Mouse (Mus musculus) 3134 (cell line): ENCODE measurements at regions not wholly inside any gene's neighbourhood (a gene's known extent, or its start where the extent isn't known, plus 50 kb on each side); places are given as distances from the start of the nearest gene placed in this dataset.

Source experiments
- DNase-seq: peaks from one replicate; pipeline ENCODE4 v3.0.0-alpha.2; 2011; ENCODE audit warnings: low spot score; ENCODE audit not compliant: insufficient read length; ENCODE audit errors: extremely low read depth

DNA sequence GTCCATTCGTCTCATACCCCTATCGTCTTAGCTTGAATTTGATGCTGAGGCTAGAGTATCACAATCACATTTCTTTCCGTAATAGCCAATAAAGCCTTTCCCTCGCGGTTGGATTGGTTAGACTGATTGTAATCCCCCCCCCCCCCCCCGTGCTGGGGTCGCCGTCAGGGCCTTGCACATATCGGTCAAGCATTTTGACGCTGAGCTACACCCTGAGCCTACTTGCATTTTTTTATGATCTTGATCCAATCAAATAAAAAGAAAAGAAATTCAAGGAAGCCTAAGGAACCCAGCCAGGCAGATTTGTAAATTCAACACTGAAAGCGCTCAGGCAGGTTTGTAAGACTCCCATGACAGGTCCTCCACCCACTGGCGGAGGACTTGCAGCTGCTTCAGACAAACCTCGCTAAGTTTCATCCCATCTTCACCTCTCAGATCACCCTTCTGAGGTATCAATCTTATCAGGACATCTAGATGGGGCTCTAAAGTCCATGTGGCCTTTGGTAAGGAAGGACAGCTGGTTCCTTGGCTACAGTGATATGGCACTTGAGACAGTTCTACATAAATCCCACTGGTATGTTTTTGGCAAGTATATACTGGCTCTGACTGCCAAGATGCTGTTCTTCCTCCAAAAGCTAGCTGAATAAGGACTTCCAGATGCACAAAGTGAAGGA, 66.8 kb upstream of the Cd93 start:
- no peak for DNase-seq

DNA sequence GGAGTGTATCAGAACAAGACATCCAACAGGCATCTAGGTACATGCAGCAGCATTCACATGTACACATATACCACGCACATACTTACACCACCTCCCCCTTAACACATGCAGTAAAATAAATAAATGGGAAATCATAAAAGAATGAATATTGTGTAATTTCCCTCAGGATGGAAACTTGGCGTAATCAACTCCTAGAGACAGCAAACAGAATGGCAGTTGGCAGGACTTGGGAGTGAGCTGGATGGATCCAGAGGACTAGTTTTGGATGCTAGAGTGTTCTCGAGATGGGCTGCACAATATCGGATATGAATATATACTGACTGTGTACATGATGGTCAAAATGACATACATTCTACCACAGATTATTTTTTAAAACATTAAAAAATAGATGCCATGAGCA, 66.0 kb upstream of the Cd93 start:
- no peak for DNase-seq

DNA sequence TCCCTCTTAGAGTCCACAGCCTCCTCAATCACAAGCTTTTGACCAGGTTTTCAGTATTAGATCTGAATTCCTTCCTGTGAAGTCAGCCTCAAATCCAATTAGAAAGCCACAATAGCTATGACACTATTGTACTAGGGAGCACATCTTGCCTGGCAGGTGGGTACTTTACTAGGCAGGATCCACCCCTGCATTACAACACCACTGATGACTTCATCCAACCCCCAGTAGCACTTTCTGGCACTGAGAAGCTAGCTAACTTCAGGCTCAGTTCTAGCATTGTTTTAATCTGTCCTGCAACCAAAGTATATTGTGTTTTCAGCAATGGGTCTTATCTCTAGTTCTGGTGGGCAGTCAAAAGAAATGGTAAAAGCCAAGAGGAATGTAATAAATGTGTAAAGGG, 64.2 kb upstream of the Cd93 start:
- no peak for DNase-seq

DNA sequence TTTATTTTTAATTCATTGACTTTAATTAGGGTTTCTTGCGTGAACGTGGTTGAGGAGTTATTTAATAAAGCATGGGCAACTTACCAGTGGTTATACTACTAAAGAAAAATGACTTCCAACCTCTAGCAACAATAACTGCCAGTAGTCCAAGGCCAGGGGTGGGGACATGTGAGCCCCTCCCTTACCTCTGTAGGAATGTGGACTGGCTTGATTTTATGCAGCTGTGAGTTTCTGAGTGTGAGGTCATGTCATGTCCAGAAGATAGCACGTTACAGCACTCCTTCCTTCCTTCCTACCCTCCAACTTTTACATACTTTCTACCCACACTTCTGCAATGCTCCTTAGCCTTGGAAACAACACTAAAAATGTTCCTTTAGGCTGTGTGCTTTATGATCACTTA, 63.6 kb upstream of the Cd93 start:
- no peak for DNase-seq

DNA sequence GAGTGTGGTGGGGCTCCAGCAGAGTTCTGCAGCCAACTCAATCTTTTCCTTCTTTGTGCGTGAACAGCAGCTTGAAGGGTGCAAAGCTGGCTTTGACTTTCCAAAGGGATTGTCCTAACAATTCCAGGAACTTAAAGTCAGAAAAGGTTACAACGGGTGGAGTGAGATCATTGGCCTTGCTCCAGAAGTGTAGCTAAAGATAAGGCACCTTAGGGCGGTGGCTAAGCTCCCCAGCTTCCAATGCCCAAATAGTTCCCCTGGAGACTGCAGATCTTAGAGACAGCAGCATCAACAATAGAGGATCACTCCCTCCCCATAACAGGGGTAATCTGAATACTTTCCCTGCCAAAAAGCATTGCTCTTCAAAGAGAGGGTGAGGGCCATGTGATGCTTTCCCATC, 62.3 kb upstream of the Cd93 start:
- no peak for DNase-seq

DNA sequence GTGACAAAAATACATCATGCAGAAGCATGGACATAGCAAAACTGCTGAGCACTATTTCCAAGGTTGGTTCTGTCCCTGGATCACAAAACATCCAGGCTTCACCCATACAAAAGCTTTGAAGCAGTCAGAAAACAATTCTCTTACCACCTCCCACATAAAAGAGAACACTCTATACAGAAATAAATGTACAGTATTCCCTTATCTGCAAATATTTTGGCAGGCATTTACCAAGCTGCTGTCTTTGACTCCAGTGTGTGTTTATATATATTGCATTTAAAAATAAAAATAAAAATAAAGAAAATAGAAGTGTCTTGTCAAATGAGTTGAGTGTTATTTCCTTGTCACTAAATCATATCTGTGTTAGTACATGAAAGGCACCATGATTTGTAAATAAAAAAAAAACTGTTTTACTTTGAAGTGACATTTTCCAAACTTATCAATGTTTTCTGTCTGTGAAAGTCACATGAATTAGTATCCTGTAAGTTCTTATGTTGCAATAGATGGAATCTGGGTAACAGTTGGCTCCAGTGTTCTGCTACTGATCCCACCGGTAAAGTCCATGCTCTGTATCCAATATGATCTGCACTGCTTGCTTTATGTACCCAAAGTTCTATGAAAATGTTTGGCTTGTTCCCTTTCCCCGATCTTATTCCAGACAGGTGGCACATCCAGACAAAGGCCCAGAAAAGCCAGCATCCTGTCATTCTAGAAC, 59.9 kb upstream of the Cd93 start:
- DNase-seq, result no peak

DNA sequence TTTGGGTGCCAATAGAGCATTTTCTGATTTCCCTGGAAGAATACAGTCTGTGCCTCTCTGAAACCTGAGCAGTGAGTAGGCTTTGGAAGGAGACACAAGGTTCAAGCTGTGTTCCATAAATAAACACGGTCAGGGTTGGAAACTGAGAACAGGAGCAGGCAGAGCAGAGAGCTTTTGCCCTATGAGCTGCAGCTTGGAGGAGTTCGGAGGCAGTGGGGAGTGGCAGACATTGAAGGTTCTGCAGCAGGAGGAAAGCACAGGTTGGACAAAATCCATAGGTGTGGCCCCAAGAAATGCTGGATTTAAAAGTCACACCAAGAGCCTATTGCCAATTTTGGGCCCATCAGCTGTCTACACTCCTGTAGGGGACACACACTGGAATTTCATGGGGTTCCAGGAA, 59.0 kb upstream of the Cd93 start:
- no peak for DNase-seq

DNA sequence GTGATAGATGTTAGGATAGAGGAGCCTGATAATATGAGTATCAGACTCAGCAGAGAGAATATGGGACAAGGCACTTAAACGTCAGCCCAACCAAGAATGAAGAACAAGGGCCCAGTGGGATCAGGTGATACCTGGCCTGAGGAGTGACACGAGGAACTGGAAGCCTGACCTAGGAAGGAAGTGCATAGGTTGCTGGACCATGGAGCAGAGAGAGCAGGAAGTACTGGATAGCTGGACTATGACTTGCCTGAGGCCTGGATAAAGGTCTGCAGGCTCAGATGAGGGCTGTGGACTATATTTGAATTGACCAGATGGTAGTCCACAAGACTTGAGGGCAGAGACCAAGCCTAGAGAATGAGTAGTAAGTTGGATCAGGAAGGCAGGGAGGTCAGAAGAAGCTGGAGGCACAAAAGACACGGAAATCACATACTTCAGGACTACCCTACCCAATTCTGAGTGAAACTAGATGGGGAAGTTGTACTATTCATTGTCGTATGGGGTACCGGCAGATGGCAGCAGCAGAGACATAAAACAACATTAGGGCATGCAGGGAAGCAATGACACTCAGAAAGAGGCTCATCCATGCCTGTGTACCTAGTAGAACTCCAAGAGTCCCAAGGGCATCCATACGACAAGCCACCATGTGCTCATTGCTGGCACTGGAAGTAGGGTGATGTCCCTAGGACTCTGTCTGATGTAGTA, 57.0 kb upstream of the Cd93 start:
- DNase-seq, result no peak

DNA sequence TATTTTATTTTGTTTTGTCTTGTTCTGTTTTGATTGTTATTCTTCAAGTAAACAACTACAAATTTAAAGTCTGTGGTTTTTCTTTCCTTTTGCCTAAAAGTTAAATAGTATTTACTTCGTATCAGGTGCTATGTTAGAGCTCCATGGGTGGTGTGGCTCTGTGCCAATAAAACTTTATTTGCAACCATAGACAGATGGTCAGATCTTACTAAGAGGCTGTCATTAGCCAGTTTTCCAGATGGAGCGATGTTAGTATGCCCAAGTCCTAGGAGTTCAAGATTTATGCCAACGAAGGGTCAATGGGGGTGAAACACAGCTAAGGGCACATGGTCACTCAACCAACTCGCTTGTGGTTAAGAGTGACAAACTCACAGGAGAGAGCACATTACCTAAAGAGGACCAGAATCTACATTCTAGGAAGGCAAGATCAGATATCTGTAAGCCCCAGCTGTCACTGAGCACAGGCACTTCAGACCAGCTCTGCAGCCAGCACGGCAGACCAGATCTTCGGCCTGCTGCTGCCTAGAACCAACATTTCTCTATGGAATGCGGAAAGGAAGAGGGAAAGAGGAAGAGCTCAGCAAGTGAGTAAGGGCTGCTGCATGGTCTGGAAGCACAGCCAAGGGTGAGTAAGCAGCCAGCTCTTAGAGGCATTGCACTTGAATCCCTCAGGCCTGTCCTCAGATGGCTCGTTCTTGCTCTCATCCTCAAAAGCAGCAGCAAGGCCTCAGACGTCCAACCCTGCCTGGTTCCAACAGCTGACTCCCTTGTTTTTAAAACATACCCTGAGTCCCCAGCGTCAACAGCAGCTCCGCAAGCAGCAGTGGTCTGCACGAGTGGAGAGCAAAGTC, 54.3 kb upstream of the Cd93 start:
- DNase-seq, result peak; percentile 22

DNA sequence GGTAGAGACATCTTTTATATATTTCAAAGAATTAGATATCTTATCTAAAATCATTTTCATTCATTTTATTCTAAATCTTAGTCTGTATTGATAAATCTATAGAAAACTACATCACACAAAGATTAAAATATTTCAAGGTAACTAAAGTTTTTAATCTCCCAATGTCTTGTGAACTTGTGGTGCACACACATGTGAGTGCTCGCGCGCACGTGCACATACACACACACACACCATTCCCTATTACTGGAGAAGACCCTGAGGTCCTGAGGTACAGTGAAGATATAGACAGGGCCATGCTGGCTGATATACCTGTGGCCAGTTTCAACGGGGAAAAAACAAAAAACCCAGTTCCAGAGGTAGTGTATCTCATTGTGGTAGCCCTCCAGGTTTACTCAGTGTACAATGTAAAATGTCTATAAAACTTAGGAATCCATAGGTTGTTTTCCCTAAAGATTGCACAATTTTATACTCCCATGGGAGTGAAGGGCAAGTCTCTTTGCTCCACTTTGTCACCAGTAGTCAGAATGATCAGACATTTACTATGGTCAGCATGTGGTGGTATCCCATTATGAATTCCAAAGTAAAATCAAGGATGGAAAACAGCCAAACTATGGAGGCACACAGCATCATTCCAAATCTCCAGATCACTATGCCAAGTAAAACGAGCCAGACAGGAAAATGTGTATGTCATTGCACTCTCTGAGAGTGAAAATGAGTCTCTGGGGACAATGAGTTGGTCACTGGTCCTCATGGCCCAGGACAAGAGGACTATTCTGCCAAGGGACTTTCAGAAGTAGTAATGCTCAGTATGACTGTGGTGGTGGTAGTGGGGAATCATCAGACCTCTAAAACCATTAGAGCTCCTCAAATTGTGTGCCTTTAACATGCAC, 53.0 kb upstream of the Cd93 start:
- DNase-seq, result peak; percentile 20

DNA sequence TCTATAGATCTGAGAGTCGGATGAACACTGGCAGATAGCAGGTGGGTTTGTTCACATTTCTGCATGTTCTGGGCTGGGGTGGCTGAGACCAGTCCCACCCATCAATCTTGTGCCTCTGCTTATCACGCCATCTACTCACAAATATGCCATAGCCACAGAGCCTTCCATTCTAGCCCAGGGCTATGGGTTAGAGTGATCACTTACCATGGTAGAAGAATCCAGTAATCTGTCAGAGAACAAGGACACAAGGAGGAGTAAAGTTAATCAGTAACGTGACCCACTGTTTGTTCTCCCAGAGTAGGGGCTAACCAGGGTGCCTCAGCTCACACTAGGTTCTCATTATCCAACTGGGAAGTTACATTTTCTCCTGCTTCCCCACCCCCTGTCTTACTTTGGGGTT, 52.1 kb upstream of the Cd93 start:
- DNase-seq, result no peak

DNA sequence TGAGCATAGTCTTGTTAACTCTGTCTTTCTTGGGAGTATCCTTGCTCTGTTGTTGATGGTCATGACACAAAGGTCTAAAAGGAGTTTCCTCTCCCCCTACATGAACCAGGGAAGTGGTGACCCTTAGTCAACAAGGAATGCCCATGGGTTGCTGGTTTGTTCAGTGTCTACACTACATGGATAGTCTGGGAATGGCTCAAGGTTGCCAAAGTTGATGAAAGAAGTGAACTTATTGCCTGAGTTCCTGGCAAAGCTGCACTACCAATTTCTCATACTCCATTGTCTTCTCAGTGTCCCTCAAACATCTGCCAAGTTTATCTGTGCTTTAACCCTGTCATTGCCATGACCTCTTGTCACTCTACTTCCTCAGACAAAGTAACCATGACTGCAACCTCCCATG, 49.9 kb upstream of the Cd93 start:
- DNase-seq, result no peak
